Comparison of ENCODE assay signal across 14 mouse cellular contexts in genomic region chr9:110054781-110055180, GRCm38 (mm10).
DNase-seq lines count a peak whose midpoint lies in the region; ATAC-seq and TF ChIP-seq lines count a peak whose summit lies in the region.
"Had no signal": no experiment of that assay in that cellular context is flagged by ENCODE, and none has a peak within 500 bp of the region (broad histone marks: within the 10 kb centered on the region; RNA-seq: fewer than 3 reads in every experiment).

No protein-coding gene starts in this region.

- no peaks in the 10 kb centered on the region for H3K9me3 ChIP-seq in forebrain, embryonic 14.5 days (replicated peaks; ENCODE audit: control insufficient read depth, low read length)
- H3K9me3 ChIP-seq in midbrain, embryonic 12.5 days: no peaks in the 10 kb centered on the region

- peak overlapping the region; percentile 80; the same call in 1 of the 2 replicates for H3K9ac ChIP-seq in forebrain, embryonic 14.5 days (ENCODE audit: low read length)
- peak overlapping the region; percentile 7; the same call in 1 of the 2 replicates for H3K9ac ChIP-seq in midbrain, embryonic 12.5 days (replicated peaks)
- H3K9ac ChIP-seq: liver, postnatal 0 days had no signal

- no peak for TF ChIP-seq CTCF in brain, embryonic 14.5 days (IDR thresholded peaks at IDR 0.05; ENCODE audit: borderline replicate concordance, extremely low read depth, insufficient read depth, insufficient read length)

- no peaks in the 10 kb centered on the region for H3K36me3 ChIP-seq in forebrain, embryonic 14.5 days (ENCODE audit: control insufficient read depth, insufficient read depth, low read length)
- no peaks in the 10 kb centered on the region for H3K36me3 ChIP-seq in midbrain, embryonic 12.5 days

- WGBS in forebrain, embryonic 14.5 days: 30% methylated on average over 3 of the region's 3 CpGs
- 33% methylated on average over 3 of the region's 3 CpGs for WGBS in midbrain, embryonic 12.5 days

- peak overlapping the region; percentile 66 for H3K4me2 ChIP-seq in forebrain, embryonic 14.5 days (ENCODE audit: low read length)
- H3K4me2 ChIP-seq in midbrain, embryonic 12.5 days (replicated peaks): peak overlapping the region; percentile 48

- peak; percentile 68 for DNase-seq in cerebellum, adult 9-10 months
- no peak for DNase-seq in cerebellum, postnatal 4 days (ENCODE audit: low spot score in 2 of 2)
- peak; percentile 69 for DNase-seq in brain, embryonic 14.5 days (ENCODE audit: low read depth)
- DNase-seq in forebrain, embryonic 14.5 days (ENCODE audit: low spot score): peak; percentile 62
- DNase-seq in urinary bladder, postnatal 10 days (ENCODE audit: low spot score): no peak
- no peak for DNase-seq in layer of hippocampus, postnatal 36 days
- DNase-seq in urinary bladder, adult 18-20 months (ENCODE audit: low spot score in 2 of 2): no peak
- DNase-seq: adrenal gland, adult 2 months; heart, adult 18-20 months; kidney, postnatal 14 days; liver, postnatal 0 days; spleen, adult 18-20 months; thymus, postnatal 25 days had no signal

- H3K27ac ChIP-seq in forebrain, embryonic 14.5 days (ENCODE audit: low read depth, low read length): peak overlapping the region; percentile 78
- H3K27ac ChIP-seq in midbrain, embryonic 12.5 days (replicated peaks): peak overlapping the region; percentile 87

- H3K27me3 ChIP-seq in forebrain, embryonic 14.5 days (replicated peaks; ENCODE audit: control insufficient read depth, insufficient read depth, low read length): no peaks in the 10 kb centered on the region
- H3K27me3 ChIP-seq in midbrain, embryonic 12.5 days: no peaks in the 10 kb centered on the region

- H3K4me1 ChIP-seq in forebrain, embryonic 14.5 days (ENCODE audit: control insufficient read depth, insufficient read depth, low read length): peaks cover 36% of the 10 kb centered on the region
- peaks cover 59% of the 10 kb centered on the region for H3K4me1 ChIP-seq in midbrain, embryonic 12.5 days

- peak overlapping the region; percentile 41 for H3K4me3 ChIP-seq in forebrain, embryonic 14.5 days (ENCODE audit: low read depth, low read length)
- H3K4me3 ChIP-seq in midbrain, embryonic 12.5 days: peak overlapping the region; percentile 34

- ATAC-seq in forebrain, embryonic 14.5 days: no peak
- no peak for ATAC-seq in midbrain, embryonic 12.5 days (ENCODE audit: low FRiP score, low read depth)
- ATAC-seq: liver, postnatal 0 days had no signal

- TF ChIP-seq POLR2A in brain, embryonic 14.5 days (IDR thresholded peaks at IDR 0.05; ENCODE audit: borderline replicate concordance, extremely low read depth, insufficient read depth, insufficient read length, poor library complexity, severe bottlenecking): no peak

Comparison
In these comparisons a context has a peak if more than half of its experiments do, and no peak if none do; other contexts are left out.
1. DNase-seq: peak in cerebellum, adult 9-10 months (single experiment), brain, embryonic 14.5 days (single experiment) and forebrain, embryonic 14.5 days (single experiment); none in cerebellum, postnatal 4 days (0 of 2), urinary bladder, postnatal 10 days (single experiment), layer of hippocampus, postnatal 36 days (0 of 2) and urinary bladder, adult 18-20 months (0 of 2).